Mouse (Mus musculus) liver, embryonic 14 days (tissue): ENCODE results near the gene Il2. TPM values are rescaled to one million over a fixed set of nuclear protein-coding genes. Genes with fewer than 3 reads are reported as not detected.

ENCODE experiments used
- polyA plus RNA-seq: library from polyadenylated mRNA; depleted of rRNA; stranded (reverse); fragments of >200 nt; gene quantifications from 2 replicates; pipeline ENCODE4 v1.2.3, GENCODE M21; 2012; rRNA removed

Il2 gene
- polyA plus RNA-seq: 0.05 TPM in 1 of 2 replicates, not detected in the other

DNA sequence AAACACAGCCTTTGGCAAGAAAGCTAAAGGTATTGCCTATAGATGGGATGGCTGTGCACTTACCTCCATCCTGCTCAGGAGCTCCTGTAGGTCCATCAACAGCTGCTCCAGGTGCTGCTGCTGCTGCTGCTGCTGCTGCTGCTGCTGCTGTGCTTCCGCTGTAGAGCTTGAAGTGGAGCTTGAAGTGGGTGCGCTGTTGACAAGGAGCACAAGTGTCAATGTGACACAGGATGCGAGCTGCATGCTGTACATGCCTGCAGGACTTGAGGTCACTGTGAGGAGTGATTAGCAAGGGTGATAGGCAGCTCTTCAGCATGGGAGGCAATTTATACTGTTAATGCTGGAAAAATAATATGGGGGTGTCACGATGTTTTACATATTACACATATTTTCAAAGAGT is at the start of gene Il2:
TSS of gene Il2 (minus strand) at position 305 of the 400 bp plus-strand sequence.

Other genes starting within 250 kb of the Il2 start
- gene Adad1, start 62.4 kb downstream of the Il2 start, polyA plus RNA-seq: 0.05 and 0.10 TPM in 2 replicates
- not detected in 2 replicates for gene Il21, start 106.7 kb upstream of the Il2 start, polyA plus RNA-seq
- gene Bbs12, start 186.6 kb upstream of the Il2 start, polyA plus RNA-seq: 1.8 and 2.9 TPM in 2 replicates
- 1.6 and 1.8 TPM in 2 replicates for gene Cetn4, start 186.7 kb upstream of the Il2 start, polyA plus RNA-seq
- 0.06 TPM in 2 replicates for gene Fgf2, start 222.4 kb upstream of the Il2 start, polyA plus RNA-seq